In genomic region chr15:103382795-103383406, GRCm38 (mm10) we compare ENCODE assay signal across 9 mouse cellular contexts. TPM values are rescaled to one million over a fixed set of nuclear protein-coding genes. Genes with fewer than 3 reads are reported as not detected.
A peak's percentile ranks its signal among the peaks of the same experiment; 100 is the strongest.
DNase-seq lines count a peak whose midpoint lies in the region; ATAC-seq lines count a peak whose summit lies in the region.
"Had no signal": no experiment of that assay in that cellular context is flagged by ENCODE, and none has a peak within 500 bp of the region (broad histone marks: within the 10 kb centered on the region; RNA-seq: fewer than 3 reads in every experiment).

No protein-coding gene starts in this region.

- peak; percentile 65 to 66 for DNase-seq in cerebellum, postnatal 14 days
- DNase-seq in cerebellum, postnatal 36 days, result no peak
- DNase-seq in kidney, adult 9 months, result peak; percentile 82
- DNase-seq in lung, postnatal 14 days, result peak; percentile 76
- DNase-seq in thymus, postnatal 10 days (ENCODE audit: low spot score in 2 of 2), result no peak
- DNase-seq in layer of hippocampus, adult 9-11 months, result no peak
- no peak for DNase-seq in thymus, postnatal 25 days

- ATAC-seq in granulocyte monocyte progenitor cell, adult 5-6 weeks (replicated peaks; ENCODE audit: poor library complexity, severe bottlenecking), result peak; percentile 35; the same call in 1 of the 2 replicates

RNA-seq across cellular contexts. Expression of gene Itga5, which starts 16.3 kb away (rescaled TPM):
- total RNA-seq in granulocyte monocyte progenitor cell, adult 5-6 weeks (2014; fragmentation: Nextera tagmentation), result 24.7 and 29.8 TPM in 2 replicates
- 5.0 and 12.7 TPM in 2 replicates for total RNA-seq in granulocyte monocyte progenitor cell, adult 5-6 weeks (2017)

RNA-seq across cellular contexts. Expression of gene Zfp385a, which starts 43.0 kb away (rescaled TPM):
- 17.5 and 24.9 TPM in 2 replicates for total RNA-seq in granulocyte monocyte progenitor cell, adult 5-6 weeks (2014; fragmentation: Nextera tagmentation)
- 1.8 and 2.7 TPM in 2 replicates for total RNA-seq in granulocyte monocyte progenitor cell, adult 5-6 weeks (2017)

RNA-seq across cellular contexts. Expression of gene Gtsf1, which starts 47.4 kb away (rescaled TPM):
- not detected in 2 replicates for total RNA-seq in granulocyte monocyte progenitor cell, adult 5-6 weeks (2014; fragmentation: Nextera tagmentation)
- total RNA-seq in granulocyte monocyte progenitor cell, adult 5-6 weeks (2017), result not detected in 2 replicates
- total RNA-seq: neutrophil, adult 5-6 weeks had no signal

Comparison
In these comparisons a context has a peak if more than half of its experiments do, and no peak if none do; other contexts are left out.
1. DNase-seq: peak in cerebellum, postnatal 14 days (2 of 2), kidney, adult 9 months (single experiment) and lung, postnatal 14 days (single experiment); none in cerebellum, postnatal 36 days (0 of 2), thymus, postnatal 10 days (0 of 2), layer of hippocampus, adult 9-11 months (single experiment) and thymus, postnatal 25 days (single experiment).